Mouse (Mus musculus): Measurements from ENCODE around the gene Dtx3. TPM values are rescaled to one million over a fixed set of nuclear protein-coding genes. Genes with fewer than 3 reads are reported as not detected.

Dtx3 gene
- polyA plus RNA-seq, 2 experiments, result 157 to 565 TPM

DNA sequence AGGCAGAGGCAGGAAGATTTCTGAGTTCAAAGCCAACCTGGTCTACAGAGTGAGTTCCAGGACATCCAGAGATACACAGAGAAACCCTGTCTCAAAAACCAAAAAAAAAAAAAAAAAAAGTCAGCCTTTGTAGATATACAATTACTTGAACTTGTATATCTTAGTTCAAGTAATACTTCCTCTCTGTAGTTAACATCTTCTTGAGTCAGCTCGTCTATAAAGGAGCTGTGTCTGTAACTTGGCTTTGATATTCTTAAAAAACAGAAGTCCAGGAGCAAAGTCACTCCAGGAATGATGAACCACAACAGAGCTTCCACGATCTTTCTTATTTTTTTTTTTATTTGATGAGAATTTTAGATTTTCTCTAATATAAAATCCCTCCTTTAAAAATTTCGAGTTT is 34.8 kb downstream of the Dtx3 start:
- 76% methylated on average over 3 of the region's 3 CpGs for WGBS
- TF ChIP-seq POLR2A (IDR thresholded peaks at IDR 0.05; ENCODE audit: borderline replicate concordance, extremely low read depth, insufficient read depth, insufficient read length), result no peak

DNA sequence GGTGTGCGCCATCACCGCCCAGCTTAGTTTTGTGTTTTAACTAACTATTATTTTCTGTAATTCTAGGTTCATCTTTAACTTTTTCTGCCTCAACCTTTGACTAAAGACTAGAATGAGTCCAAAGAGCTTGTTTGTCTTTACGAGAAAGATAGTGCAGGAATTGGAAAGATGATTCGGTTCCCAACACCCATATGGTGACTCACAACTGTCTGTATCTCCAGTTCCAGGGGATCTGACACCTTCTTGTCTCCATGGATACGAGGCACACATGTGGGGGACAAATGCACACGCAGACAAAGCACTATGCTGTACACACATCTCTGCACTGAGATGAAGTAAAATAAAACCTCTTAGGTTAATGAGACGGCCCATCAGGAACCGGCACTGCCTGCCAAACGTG is 35.4 kb downstream of the Dtx3 start:
- Histone ChIP-seq H3K4me1 (ENCODE audit: control insufficient read depth, insufficient read depth, low read length) (no peaks in the 10 kb centered on the region), H3K36me3 (ENCODE audit: control insufficient read depth, insufficient read depth, low read length) (no peaks in the 10 kb centered on the region), H3K4me3 (replicated peaks; ENCODE audit: low read length) (no peak overlapping the region), H3K9me3 (ENCODE audit: control insufficient read depth, low read length) (no peaks in the 10 kb centered on the region), H3K4me2 (replicated peaks; ENCODE audit: low read depth, low read length, severe bottlenecking) (no peak overlapping the region), H3K9ac (ENCODE audit: low read depth, low read length, severe bottlenecking) (no peak overlapping the region), H3K27me3 (ENCODE audit: control insufficient read depth, insufficient read depth, low read length) (0 out of 2 replicates have a peak, but pooled peaks cover 3% of the 10 kb centered on the region), H3K27ac (replicated peaks; ENCODE audit: low read depth, low read length) (no peak overlapping the region)
- DNase-seq (ENCODE audit: low spot score) (no peak), ATAC-seq (ENCODE audit: low FRiP score, low read depth) (no peak)
- no peak for TF ChIP-seq POLR2A (IDR thresholded peaks at IDR 0.05; ENCODE audit: borderline replicate concordance, extremely low read depth, insufficient read depth, insufficient read length)
- WGBS, result 80% methylated on average over 9 of the region's 9 CpGs

More for the DNA sequence above, 34.8 kb downstream of the Dtx3 start:
- DNase-seq (ENCODE audit: low spot score) (no peak), ATAC-seq (ENCODE audit: low FRiP score, low read depth) (no peak)
- Histone ChIP-seq H3K9ac (ENCODE audit: low read depth, low read length, severe bottlenecking) (no peak overlapping the region), H3K36me3 (ENCODE audit: control insufficient read depth, insufficient read depth, low read length) (no peaks in the 10 kb centered on the region), H3K27me3 (ENCODE audit: control insufficient read depth, insufficient read depth, low read length) (peaks cover 9% of the 10 kb centered on the region; the same call in 1 of the 2 replicates), H3K4me1 (ENCODE audit: control insufficient read depth, insufficient read depth, low read length) (no peaks in the 10 kb centered on the region; the same call in none of the 2 replicates), H3K27ac (replicated peaks; ENCODE audit: low read depth, low read length) (no peak overlapping the region), H3K9me3 (ENCODE audit: control insufficient read depth, low read length) (no peaks in the 10 kb centered on the region), H3K4me2 (replicated peaks; ENCODE audit: low read depth, low read length, severe bottlenecking) (no peak overlapping the region), H3K4me3 (replicated peaks; ENCODE audit: low read length) (no peak overlapping the region)

DNA sequence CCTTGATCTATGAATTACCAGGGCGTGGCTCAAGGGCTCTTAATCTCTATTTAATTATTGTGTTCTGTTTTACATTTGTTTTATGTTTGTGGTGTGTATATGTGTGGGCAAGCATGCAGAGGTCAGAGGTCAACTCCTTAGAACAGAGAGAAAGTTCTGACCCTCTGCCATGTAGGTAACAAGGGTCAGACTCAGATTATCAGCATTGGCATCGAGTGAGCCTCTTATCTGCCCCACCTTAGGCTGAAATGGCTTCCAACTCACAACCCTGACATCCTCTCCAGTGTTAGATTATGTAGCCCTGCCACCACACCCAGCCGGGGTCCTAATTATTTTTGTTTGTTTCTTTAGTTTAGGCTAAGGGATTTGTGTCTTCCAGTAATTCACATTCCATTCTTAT is 37.1 kb downstream of the Dtx3 start:
- no peaks in the 10 kb centered on the region for H3K4me1 ChIP-seq (ENCODE audit: control insufficient read depth, insufficient read depth, low read length)
- no peak overlapping the region for H3K4me2 ChIP-seq (replicated peaks; ENCODE audit: low read depth, low read length, severe bottlenecking)
- WGBS, result 67% methylated on average over 3 of the region's 3 CpGs
- no peak overlapping the region for H3K4me3 ChIP-seq (replicated peaks; ENCODE audit: low read length)
- H3K27ac ChIP-seq (replicated peaks; ENCODE audit: low read depth, low read length), result no peak overlapping the region
- TF ChIP-seq POLR2A (IDR thresholded peaks at IDR 0.05; ENCODE audit: borderline replicate concordance, extremely low read depth, insufficient read depth, insufficient read length), result no peak
- H3K9me3 ChIP-seq (ENCODE audit: control insufficient read depth, low read length), result no peaks in the 10 kb centered on the region
- ATAC-seq (ENCODE audit: low FRiP score, low read depth) (no peak), DNase-seq (ENCODE audit: low spot score) (no peak)
- no peak overlapping the region for H3K9ac ChIP-seq (ENCODE audit: low read depth, low read length, severe bottlenecking)
- no peaks in the 10 kb centered on the region for H3K36me3 ChIP-seq (ENCODE audit: control insufficient read depth, insufficient read depth, low read length)
- H3K27me3 ChIP-seq (ENCODE audit: control insufficient read depth, insufficient read depth, low read length), result 0 out of 2 replicates have a peak, but pooled peaks cover 1% of the 10 kb centered on the region

DNA sequence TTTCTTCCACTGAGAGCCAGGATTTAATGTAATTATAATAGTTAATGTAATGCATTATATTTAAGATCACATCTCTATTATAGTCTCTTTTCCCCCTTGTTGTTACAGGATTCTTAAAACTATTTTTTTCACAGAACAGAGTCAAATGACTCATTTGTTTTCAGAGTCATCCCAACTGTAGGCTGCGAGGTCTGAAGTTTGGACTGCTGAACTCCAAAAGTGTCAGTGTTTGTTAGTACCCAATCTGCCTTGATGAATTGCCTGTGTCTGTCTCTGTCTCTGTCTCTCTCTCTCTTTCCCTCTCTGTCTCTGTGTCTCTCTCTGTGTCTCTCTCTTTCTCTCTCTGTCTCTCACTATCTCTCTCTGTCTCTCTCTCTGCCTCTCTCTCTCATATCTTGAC is 39.0 kb downstream of the Dtx3 start:
- no peak for TF ChIP-seq POLR2A (IDR thresholded peaks at IDR 0.05; ENCODE audit: borderline replicate concordance, extremely low read depth, insufficient read depth, insufficient read length)
- H3K4me2 ChIP-seq (replicated peaks; ENCODE audit: low read depth, low read length, severe bottlenecking), result no peak overlapping the region
- no peak for ATAC-seq (ENCODE audit: low FRiP score, low read depth)
- no peak for DNase-seq (ENCODE audit: low spot score)
- H3K9me3 ChIP-seq (ENCODE audit: control insufficient read depth, low read length), result no peaks in the 10 kb centered on the region
- H3K9ac ChIP-seq (ENCODE audit: low read depth, low read length, severe bottlenecking), result no peak overlapping the region
- no peak overlapping the region for H3K27ac ChIP-seq (replicated peaks; ENCODE audit: low read depth, low read length)
- no peak overlapping the region for H3K4me3 ChIP-seq (replicated peaks; ENCODE audit: low read length)
- no peaks in the 10 kb centered on the region for H3K27me3 ChIP-seq (ENCODE audit: control insufficient read depth, insufficient read depth, low read length)
- H3K4me1 ChIP-seq (ENCODE audit: control insufficient read depth, insufficient read depth, low read length), result no peaks in the 10 kb centered on the region
- 87% methylated on average over 1 of the region's 1 CpGs for WGBS
- no peaks in the 10 kb centered on the region for H3K36me3 ChIP-seq (ENCODE audit: control insufficient read depth, insufficient read depth, low read length)

GRCm38 (mm10) chr10:127156089-127156488 is 39.4 kb downstream of the Dtx3 start:
- H3K4me3 ChIP-seq (replicated peaks; ENCODE audit: low read length), result no peak overlapping the region
- no peak overlapping the region for H3K9ac ChIP-seq (ENCODE audit: low read depth, low read length, severe bottlenecking)
- H3K36me3 ChIP-seq (ENCODE audit: control insufficient read depth, insufficient read depth, low read length), result no peaks in the 10 kb centered on the region
- DNase-seq (ENCODE audit: low spot score) (no peak), ATAC-seq (ENCODE audit: low FRiP score, low read depth) (no peak)
- no peaks in the 10 kb centered on the region for H3K4me1 ChIP-seq (ENCODE audit: control insufficient read depth, insufficient read depth, low read length)
- 87% methylated on average over 1 of the region's 1 CpGs for WGBS
- no peak overlapping the region for H3K27ac ChIP-seq (replicated peaks; ENCODE audit: low read depth, low read length)
- no peaks in the 10 kb centered on the region for H3K9me3 ChIP-seq (ENCODE audit: control insufficient read depth, low read length)
- no peak for TF ChIP-seq POLR2A (IDR thresholded peaks at IDR 0.05; ENCODE audit: borderline replicate concordance, extremely low read depth, insufficient read depth, insufficient read length)
- no peaks in the 10 kb centered on the region for H3K27me3 ChIP-seq (ENCODE audit: control insufficient read depth, insufficient read depth, low read length)
- no peak overlapping the region for H3K4me2 ChIP-seq (replicated peaks; ENCODE audit: low read depth, low read length, severe bottlenecking)

GRCm38 (mm10) chr10:127154652-127155051 is 40.9 kb downstream of the Dtx3 start:
- Histone ChIP-seq H3K9me3 (ENCODE audit: control insufficient read depth, low read length) (no peaks in the 10 kb centered on the region), H3K9ac (ENCODE audit: low read depth, low read length, severe bottlenecking) (no peak overlapping the region), H3K27me3 (ENCODE audit: control insufficient read depth, insufficient read depth, low read length) (no peaks in the 10 kb centered on the region), H3K27ac (replicated peaks; ENCODE audit: low read depth, low read length) (no peak overlapping the region), H3K4me2 (replicated peaks; ENCODE audit: low read depth, low read length, severe bottlenecking) (no peak overlapping the region), H3K4me1 (ENCODE audit: control insufficient read depth, insufficient read depth, low read length) (no peaks in the 10 kb centered on the region), H3K36me3 (ENCODE audit: control insufficient read depth, insufficient read depth, low read length) (no peaks in the 10 kb centered on the region), H3K4me3 (replicated peaks; ENCODE audit: low read length) (no peak overlapping the region)
- TF ChIP-seq POLR2A (IDR thresholded peaks at IDR 0.05; ENCODE audit: borderline replicate concordance, extremely low read depth, insufficient read depth, insufficient read length), result no peak
- WGBS, result 88% methylated on average over 5 of the region's 5 CpGs
- ATAC-seq (ENCODE audit: low FRiP score, low read depth), result no peak
- DNase-seq (ENCODE audit: low spot score), result no peak

Data from limb, embryonic 14.5 days (tissue).